Mouse (Mus musculus) ES-E14 (cell line): Measurements from ENCODE around the gene Cend1. TPM values are rescaled to one million over a fixed set of nuclear protein-coding genes. Genes with fewer than 3 reads are reported as not detected.

Experiments used
- DNase-seq: peaks from one replicate; pipeline ENCODE4 v3.0.0-alpha.2; 2013; ENCODE audit warnings: low read depth, low spot score
- H3K27ac ChIP-seq: 2 replicates; pipeline ENCODE4 v1.5.1; 2012; ENCODE audit warnings: low read depth, mild to moderate bottlenecking, low read length, moderate library complexity, mixed read lengths; ENCODE audit not compliant: poor library complexity, insufficient read depth, severe bottlenecking
- H3K36me3 ChIP-seq: 2 replicates; pipeline ENCODE4 v1.6.1; 2012; ENCODE audit warnings: mild to moderate bottlenecking, low read length, moderate library complexity, mixed read lengths; ENCODE audit not compliant: control insufficient read depth, poor library complexity, insufficient read depth, severe bottlenecking
- H3K4me1 ChIP-seq, 2 experiments: fragments of 150-350 bp in 1 of 2; sonication (generic) in 1 of 2; 2 replicates each; pipeline ENCODE4 v1.6.1; 2012; ENCODE audit warnings: low read length in 2 of 2, mild to moderate bottlenecking in 1 of 2, mixed read lengths in 1 of 2; ENCODE audit not compliant: control insufficient read depth in 2 of 2, insufficient read depth in 2 of 2, poor library complexity in 1 of 2
- H3K4me3 ChIP-seq, 2 experiments: fragments of 150-350 bp in 1 of 2; sonication (generic) in 1 of 2; 2 replicates each; pipeline ENCODE4 v1.5.1; 2012; ENCODE audit warnings: low read length in 2 of 2, low read depth in 1 of 2, mild to moderate bottlenecking in 1 of 2, mixed read lengths in 1 of 2; ENCODE audit not compliant: insufficient read depth in 1 of 2, poor library complexity in 1 of 2, severe bottlenecking in 1 of 2
- H3K9ac ChIP-seq: 2 replicates; pipeline ENCODE4 v1.6.1; 2012; ENCODE audit warnings: low read depth, mild to moderate bottlenecking, low read length, mixed read lengths; ENCODE audit not compliant: poor library complexity, insufficient read depth, severe bottlenecking
- H3K9me3 ChIP-seq: fragments of 150-350 bp; sonication (generic); 2 replicates; pipeline ENCODE4 v1.6.1; 2012; ENCODE audit warnings: low read depth, mild to moderate bottlenecking, low read length; ENCODE audit not compliant: control insufficient read depth, insufficient read depth
- CHD2 ChIP-seq: IDR thresholded peaks from 2 replicates; pipeline ENCODE4 v1.6.1; 2014; ENCODE audit warnings: mild to moderate bottlenecking, low read depth, low read length, inconsistent platforms
- HCFC1 ChIP-seq: IDR thresholded peaks from 2 replicates; pipeline ENCODE4 v1.6.1; 2012; ENCODE audit warnings: low read length, inconsistent platforms, borderline replicate concordance; ENCODE audit not compliant: insufficient read depth
- MAFK ChIP-seq: IDR thresholded peaks from 2 replicates; pipeline ENCODE4 v1.6.1; 2014; ENCODE audit warnings: mild to moderate bottlenecking, low read depth, low read length, inconsistent platforms; ENCODE audit not compliant: insufficient read depth
- ZC3H11A ChIP-seq: IDR thresholded peaks from 2 replicates; pipeline ENCODE4 v1.6.1; 2012; ENCODE audit warnings: low read depth, mild to moderate bottlenecking, inconsistent platforms, low read length, borderline replicate concordance
- ZNF384 ChIP-seq: IDR thresholded peaks from 2 replicates; pipeline ENCODE4 v1.6.1; 2012; ENCODE audit warnings: low read depth, low read length, inconsistent platforms
- in situ Hi-C, 2 experiments: fragments of 600-800 bp; cut with MboI; formaldehyde crosslinking; loops; one replicate each; pipeline ENCODE4 v1.15.1; 2025; ENCODE audit warnings: low sequenced_read_pairs in 2 of 2, inconsistent platforms in 1 of 2; ENCODE audit not compliant: unreplicated experiment in 2 of 2
- total RNA-seq: library from RNA; depleted of rRNA; stranded (reverse); fragments of 300-350 nt; gene quantifications from 2 replicates; pipeline ENCODE4 v1.2.3, GENCODE M21; 2012

Gene Cend1
- total RNA-seq, 1 experiment: 2.7 TPM

- Histone ChIP-seq H3K4me3 (peak overlapping the region; percentile 45 to 60; a peak in 3 of 4 replicates), H3K4me1 (peaks cover 4 to 47% of the 10 kb centered on the region in 2 experiments; a peak in 3 of 4 replicates), H3K36me3 (no peaks in the 10 kb centered on the region), H3K9me3 (no peaks in the 10 kb centered on the region), H3K9ac (peak overlapping the region; percentile 43; the same call in 1 of the 2 replicates), H3K27ac (no peak overlapping the region)
- in situ Hi-C loops: no loop called here
- no peak for TF ChIP-seq MAFK
- no peak for TF ChIP-seq CHD2
- no peak for TF ChIP-seq ZNF384
- no peak for TF ChIP-seq HCFC1
- no peak for TF ChIP-seq ZC3H11A
- no peak for DNase-seq
Observed at GRCm38 (mm10) chr7:141463824-141464602, 34.7 kb upstream of the Cend1 start.

GRCm38 (mm10) chr7:141462333-141462821 lies 33.1 kb upstream of the Cend1 start:
- peak overlapping the region; percentile 60 for H3K9ac ChIP-seq
- no peak for DNase-seq
- peaks cover 4 to 43% of the 10 kb centered on the region in 2 experiments; a peak in 3 of 4 replicates for H3K4me1 ChIP-seq
- H3K27ac ChIP-seq: no peak overlapping the region
- TF ChIP-seq CHD2 (no peak), ZC3H11A (no peak), MAFK (no peak), ZNF384 (no peak), HCFC1 (no peak)
- peak overlapping the region; percentile 63 to 65; a peak in 2 of 4 replicates for H3K4me3 ChIP-seq
- no peaks in the 10 kb centered on the region for H3K9me3 ChIP-seq
- H3K36me3 ChIP-seq: no peaks in the 10 kb centered on the region
- in situ Hi-C loops: no loop called here

DNA sequence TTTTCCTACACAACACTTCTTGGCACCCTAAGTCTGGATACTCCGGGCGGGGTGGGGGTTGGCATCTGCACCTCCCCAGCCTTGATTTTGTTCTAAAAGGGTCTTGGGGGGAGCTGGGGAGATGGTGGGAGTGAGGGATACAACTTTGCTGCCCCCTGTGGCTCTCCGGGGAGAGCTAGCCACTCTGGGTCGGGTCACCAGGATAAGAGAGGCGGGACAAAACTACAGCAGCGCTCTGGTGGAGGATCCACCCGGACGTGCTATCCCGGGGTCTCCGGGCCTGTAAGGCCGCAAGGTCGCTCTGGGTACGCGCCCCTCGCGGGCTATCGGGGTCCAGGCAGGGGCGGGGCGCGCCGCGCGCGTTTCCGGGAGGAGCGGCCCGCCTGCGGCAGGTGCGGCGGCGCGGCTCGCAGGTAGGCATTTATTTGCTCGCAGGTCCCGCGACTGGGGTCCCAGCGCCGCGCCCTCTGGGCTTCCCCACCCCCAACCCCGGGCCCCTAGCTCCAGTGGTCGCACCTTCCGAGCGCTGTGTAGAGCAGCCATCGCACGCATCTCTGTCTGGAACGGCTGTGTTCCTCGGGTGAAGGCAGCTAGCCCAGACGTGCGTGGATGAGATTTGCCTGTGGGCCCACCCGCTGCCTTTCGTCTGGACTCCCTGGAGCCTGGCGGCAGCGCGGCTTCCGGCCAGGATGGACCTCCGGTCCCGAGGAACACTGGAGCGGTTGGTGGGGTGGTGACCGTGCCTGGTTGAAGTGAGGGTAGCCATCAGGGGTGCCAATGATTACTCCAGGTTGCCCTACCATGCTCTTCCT lies 32.4 kb upstream of the Cend1 start:
- Histone ChIP-seq H3K4me1 (peaks cover 4 to 40% of the 10 kb centered on the region in 2 experiments; a peak in 3 of 4 replicates), H3K4me3 (peak overlapping the region; percentile 63 to 65), H3K9me3 (no peaks in the 10 kb centered on the region), H3K27ac (no peak overlapping the region), H3K36me3 (no peaks in the 10 kb centered on the region), H3K9ac (peak overlapping the region; percentile 67)
- TF ChIP-seq CHD2 (no peak), HCFC1 (no peak), ZC3H11A (no peak), MAFK (no peak), ZNF384 (no peak)
- DNase-seq: no peak
- in situ Hi-C loops: no loop called here

- Histone ChIP-seq H3K9me3 (no peaks in the 10 kb centered on the region), H3K4me3 (peak within 1 kb of the TSS; percentile 63 to 65), H3K9ac (peak within 1 kb of the TSS; percentile 67), H3K4me1 (peaks cover 2 to 38% of the 10 kb centered on the region in 2 experiments; a peak in 3 of 4 replicates), H3K36me3 (no peaks in the 10 kb centered on the region), H3K27ac (no peak within 1 kb of the TSS)
- no peak for TF ChIP-seq ZC3H11A
- no peak for TF ChIP-seq ZNF384
- no peak for TF ChIP-seq MAFK
- TF ChIP-seq CHD2: no peak
- TF ChIP-seq HCFC1: no peak
- no peak for DNase-seq
- in situ Hi-C loops: no loop called here
Observed at GRCm38 (mm10) chr7:141460391-141461113, 31.3 kb upstream of the Cend1 start, which contains the start of gene Cracr2b. Cracr2b (plus strand) TSS chr7:141461094.
